Mouse (Mus musculus): ENCODE results near the gene H2al1h. TPM values are rescaled to one million over a fixed set of nuclear protein-coding genes. Genes with fewer than 3 reads are reported as not detected.

Gene H2al1h
- total RNA-seq, 2 experiments from 2014 or later = not detected

DNA sequence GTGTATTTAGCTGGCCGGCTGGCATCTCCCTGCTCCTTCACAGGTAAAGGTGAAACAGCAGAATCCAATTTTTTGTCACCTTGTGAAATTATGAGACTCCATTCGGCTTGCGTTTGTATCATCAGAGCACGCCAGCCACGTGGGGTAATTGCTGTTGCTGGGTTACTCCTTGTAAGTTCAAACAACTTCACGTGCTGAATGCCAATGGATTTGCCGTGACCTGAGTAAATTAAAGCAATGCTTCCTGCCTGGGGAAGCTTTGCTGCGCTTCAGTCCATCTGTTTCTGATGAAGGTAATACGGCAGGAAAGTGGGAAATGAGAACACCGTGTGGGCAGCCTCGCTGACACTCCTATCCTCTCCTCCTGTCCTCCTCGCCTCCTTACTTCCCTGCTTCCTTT is 43.9 kb downstream of the H2al1h start:
- DNase-seq = no peak
- intact Hi-C loops (cut with DNase I; ENCODE audit: low total_unique reads) = no loop called here

Other genes with a start within 250 kb of the H2al1h start
- gene H2al1a, start 22.2 kb upstream of the H2al1h start, total RNA-seq (2021) = not detected
- gene H2al1b, start 19.1 kb upstream of the H2al1h start, total RNA-seq (2021) = not detected
- gene H2al1c, start 15.8 kb upstream of the H2al1h start, total RNA-seq (2021) = not detected
- not detected for gene H2al1d, start 12.7 kb upstream of the H2al1h start, total RNA-seq (2021)
- gene H2al1e, start 9.6 kb upstream of the H2al1h start, total RNA-seq (2021) = not detected
- gene H2al1f, start 6.3 kb upstream of the H2al1h start, total RNA-seq (2021) = not detected
- gene H2al1g, start 3.2 kb upstream of the H2al1h start, total RNA-seq (2021) = not detected
- not detected for gene H2al1i, start 3.2 kb downstream of the H2al1h start, total RNA-seq (2021)
- not detected for gene H2al1j, start 6.3 kb downstream of the H2al1h start, total RNA-seq (2021)